Mouse (Mus musculus) MEL-GATA-1-ER (cell line): Measurements from ENCODE around the gene Dars2.

Experiments
- DNase-seq: peaks from one replicate; pipeline ENCODE4 v3.0.0-alpha.2; 2012; ENCODE audit warnings: low read depth; ENCODE audit errors: extremely low read depth

Dars2 gene

DNA sequence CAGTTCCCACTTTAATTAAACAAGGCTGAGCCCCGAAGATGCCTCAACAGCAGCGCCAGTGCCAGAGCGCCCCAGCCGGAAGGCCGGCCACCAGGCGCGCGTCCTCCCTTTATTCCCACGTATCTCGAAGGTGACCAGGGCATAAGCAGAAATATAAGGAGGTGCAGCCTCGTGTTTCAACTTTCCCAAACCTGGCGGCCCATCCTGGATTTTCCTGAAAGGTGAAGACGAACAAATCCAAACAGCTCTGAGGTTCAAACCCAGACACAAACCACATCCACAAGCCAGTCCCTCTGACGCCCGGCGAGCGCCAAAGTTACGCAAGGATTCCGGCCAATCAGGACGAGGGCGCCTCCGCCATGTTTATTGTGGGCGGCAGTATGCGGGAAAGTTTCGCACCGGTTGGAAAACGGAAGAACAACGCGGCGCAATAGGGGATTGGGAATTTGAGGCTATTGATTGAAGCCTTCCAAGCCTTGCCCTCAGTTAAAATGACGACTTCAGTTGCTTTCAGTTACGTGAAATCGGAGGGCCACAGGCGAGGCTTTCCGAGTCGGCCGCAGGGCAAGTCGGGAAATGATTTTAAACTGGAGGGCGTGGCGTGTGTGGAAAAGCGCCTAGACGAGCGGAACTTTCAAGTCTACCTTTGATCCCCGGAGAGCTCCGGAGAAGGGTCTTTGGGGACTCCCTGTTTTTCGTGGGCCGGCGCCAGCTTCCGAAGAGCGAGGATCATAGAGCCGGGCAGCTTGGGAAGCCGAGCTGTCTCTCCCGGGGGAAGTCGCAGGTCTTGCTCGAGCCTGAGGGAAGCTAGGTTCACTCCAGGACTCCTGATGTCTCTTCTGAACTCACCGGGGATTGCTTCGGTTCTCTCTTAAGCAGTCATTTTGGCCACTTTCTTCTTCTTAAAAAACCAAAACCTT is at the start of gene Dars2, which contains the start of gene Cenpl:
Gene Dars2, minus strand, starts transcription at position 307 of the 920 bp plus-strand sequence.
Gene Cenpl, plus strand, starts transcription at position 362 of the 920 bp plus-strand sequence.
- DNase-seq = peak; percentile 95

DNA sequence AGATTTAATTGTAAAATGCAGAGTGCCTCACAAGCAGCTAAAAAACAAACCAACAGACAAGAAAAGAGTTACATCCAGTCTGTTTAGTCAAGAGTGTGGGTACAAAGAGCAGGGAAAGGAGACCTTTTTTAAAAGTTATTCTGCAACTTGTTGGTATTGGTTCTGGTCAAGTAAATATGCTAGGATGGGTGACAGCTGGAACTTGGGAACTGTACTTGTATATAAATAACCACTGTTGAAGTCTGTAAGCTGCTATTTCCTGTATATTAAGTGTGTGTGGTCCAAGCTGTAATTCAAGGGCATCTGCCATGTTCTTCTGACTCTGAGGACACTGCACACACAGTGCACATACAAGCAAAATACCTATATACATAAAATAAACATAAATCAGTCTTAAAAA is 44.1 kb upstream of the Dars2 start:
- DNase-seq = no peak

DNA sequence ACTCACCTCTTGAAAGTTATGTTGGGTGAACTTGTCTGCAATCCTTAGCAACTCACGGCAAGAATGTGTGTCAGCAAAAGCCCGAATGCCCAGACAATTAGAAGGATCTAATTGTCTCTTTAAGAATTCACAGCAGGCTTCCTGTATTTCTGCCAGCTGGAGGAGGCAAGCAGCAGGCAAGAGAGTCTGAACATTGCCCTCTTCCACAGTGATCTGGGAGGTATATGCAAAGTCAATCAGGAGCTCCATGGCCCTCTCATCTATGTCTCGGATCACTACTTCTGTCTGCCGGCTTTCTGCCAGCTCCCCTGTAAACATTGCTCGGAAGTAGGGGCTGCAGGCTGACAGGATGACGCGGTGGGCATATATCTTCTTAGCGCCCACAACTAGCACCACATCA is 38.8 kb upstream of the Dars2 start:
- DNase-seq = no peak

DNA sequence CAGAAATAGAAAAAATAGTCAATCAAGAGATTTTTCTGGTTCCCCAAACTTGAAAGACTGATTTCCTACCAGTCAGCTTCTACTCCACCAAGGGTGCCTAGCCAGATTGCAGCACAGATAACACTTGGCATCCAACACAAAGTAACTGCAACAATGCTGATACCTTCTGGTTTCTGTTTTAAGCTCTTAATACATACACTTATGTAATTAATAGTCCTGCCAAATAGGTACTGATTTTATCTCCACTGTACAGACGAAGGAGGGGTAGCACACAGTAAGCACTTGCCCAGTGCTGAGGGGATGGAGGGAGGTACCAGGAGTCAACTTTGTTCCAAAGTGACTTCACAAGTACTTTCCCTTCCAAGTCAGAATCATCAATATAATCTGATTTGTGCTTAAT is 33.4 kb upstream of the Dars2 start:
- no peak for DNase-seq

DNA sequence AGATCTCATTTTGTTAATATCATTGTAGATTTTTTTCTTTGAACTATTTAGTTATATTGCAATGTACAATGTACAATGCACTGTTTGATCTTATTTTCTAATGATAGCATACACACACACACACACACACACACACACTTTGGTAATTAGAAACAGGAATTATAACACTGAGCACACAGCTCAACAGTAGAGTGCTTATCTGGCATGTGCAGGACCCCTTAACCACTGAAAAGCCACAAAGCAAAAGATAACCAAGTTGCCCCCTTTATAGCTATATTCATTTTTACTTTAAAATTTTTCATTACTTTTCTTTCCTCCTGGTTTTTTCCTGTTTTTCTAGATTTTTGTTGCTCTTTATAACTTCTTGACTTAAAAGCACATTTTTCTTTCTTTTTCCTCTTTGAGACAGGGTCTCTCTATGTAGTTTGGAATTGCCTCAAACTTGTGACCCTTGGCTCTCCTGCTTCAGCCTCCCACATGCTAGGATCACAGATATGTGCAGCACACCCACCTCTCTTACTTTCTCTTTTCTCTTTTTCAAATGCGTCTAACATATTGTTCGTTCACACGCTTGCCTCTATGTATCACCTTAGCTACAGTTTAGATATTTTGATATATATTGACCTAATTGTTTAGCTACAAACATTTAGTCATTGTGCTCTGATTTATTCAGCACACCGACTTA is 29.4 kb upstream of the Dars2 start:
- no peak for DNase-seq

DNA sequence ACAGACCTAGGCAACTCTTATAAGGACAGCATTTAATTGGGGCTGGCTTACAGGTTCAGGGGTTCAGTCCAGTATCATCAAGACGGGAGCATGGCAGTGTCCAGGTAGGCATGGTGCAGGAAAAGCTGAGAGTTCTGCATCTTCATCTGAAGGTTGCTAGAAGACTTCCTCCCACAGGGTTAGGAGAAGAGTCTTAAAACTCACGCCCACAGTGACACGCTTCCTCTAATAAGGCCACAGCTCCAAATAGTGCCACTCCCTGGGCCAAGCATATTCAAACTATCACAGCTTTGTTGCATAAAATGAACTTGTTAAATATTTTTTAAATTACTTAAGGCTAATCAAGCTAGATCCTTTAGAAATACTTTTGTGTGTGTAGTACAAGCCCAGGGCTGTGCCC is 6.8 kb upstream of the Dars2 start:
- DNase-seq = no peak

DNA sequence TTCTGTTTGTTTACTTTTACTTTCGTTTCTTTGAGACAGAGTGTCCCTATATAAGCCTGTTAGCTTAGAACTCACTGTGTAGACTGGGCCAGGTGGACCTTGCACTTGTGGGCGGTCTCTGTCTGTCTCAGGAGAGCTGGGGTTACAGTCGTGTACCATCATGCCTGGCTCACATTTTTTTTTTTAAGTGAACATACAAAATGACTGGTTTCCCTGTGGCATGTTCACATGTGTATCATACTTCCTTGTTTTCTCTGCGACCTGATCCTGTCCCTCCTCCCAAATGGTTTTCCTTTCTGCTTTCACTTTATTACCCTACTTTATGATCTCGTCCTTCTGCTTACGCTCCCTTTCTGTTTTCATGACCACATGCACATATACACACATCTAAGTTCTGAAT is 5.8 kb upstream of the Dars2 start:
- no peak for DNase-seq

DNA sequence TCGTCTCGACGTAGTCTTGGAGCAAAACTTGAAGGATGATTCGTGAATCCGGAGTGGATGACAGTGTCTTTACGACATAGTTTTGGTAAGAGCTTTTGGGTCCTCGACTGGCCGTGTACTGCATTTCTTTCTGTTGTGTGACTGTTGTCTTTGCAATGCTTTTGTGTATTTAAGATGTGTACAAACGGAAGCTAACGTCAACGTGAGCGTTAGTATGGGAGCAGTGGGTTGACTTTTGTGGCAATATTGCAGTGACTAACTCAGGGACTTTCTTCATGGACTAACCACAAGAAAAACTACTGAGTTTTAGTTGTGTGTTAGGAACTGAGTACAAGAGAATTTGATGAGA is 788 bp upstream of the Dars2 start:
- DNase-seq = peak; percentile 37

DNA sequence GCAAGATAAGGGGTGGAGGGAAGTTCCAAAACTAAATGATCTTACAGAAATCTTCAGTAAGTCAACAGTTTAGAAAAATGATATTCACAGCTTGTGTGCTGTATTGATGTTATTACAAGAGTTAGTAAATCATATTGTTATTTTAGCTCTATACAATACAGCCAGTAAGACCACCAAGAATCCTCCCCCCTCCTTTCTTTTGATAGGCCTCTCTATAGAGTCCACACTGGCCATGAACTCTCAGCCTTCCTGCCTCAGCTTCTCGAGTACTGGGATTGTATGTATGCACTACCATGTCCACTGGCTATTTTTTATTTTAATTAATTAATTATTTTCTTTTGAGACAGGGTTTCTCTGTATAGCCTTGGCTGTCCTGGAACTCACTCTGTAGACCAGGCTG is 7.1 kb downstream of the Dars2 start:
- DNase-seq = no peak

DNA sequence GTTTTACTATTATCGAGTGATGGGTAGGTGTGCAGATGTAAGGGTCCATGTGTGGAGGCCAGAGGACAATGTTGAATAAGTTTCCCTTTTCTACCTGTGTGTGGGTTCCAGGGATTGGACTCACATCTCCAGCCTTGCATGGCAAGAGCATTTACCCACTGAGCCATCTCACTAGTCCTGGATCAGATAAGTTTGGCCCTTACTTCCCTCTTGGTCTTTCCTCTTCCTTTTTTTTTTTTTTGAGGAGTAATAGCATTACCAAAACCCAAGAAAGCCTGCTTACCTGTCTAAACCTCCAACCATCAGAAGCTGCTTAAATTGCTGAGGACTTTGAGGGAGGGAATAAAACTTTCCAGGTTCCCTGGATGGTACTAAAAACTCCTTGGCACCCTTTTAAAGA is 13.3 kb downstream of the Dars2 start:
- DNase-seq = peak; percentile 24

DNA sequence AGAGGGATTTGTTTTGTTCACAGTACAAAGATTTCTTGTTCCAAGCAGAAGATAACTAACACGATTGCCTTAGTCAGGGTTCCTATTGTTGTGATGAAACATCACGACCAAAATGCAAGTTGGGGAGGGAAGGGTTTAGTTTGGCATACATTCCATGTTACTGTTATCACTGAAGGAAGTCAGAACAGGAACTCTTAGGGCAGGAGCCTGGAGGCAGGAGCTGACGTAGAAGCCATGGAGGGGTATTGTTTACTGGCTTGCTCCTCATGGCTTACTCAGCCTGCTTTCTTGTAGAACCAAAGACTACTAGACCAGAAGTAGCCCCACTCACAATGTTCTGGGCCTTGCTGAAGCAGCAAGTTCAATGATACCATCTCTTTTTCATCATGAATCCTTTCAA is 23.5 kb downstream of the Dars2 start:
- DNase-seq = no peak

DNA sequence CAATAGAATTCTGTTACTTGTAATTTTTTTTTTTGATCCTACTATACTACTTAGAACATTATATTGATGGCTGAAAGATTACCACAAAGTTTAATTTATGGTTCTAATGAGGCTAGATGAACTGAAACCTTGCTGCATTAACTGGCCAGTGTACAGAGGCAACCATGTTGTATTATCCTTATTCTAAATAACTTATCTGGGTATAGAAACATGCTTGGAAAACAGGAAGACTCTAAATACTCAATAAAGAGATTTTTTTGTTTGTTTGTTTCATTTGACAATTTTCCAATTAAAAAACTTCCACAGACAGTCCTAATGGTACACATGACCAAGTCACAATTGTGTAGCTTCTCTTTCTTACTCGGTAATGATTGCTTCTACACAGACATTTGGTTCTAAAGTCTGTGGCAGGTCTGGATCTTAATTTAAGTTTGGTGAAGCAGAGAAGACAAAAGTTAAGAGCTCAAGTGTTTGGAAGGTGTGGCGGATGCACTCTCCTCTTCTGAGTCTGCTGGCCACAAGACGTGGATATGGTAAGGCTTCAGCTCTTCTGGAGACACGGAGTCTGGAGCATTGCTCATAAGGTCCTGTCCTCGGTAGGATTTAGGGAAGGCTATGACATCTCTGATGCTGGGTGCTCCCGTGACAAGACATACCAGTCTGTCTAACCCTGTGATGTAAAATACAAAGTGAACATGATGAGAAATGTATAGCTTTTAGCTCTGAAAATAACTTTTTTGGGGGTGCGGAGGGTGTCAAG is 29.0 kb downstream of the Dars2 start:
- peak; percentile 24 for DNase-seq

DNA sequence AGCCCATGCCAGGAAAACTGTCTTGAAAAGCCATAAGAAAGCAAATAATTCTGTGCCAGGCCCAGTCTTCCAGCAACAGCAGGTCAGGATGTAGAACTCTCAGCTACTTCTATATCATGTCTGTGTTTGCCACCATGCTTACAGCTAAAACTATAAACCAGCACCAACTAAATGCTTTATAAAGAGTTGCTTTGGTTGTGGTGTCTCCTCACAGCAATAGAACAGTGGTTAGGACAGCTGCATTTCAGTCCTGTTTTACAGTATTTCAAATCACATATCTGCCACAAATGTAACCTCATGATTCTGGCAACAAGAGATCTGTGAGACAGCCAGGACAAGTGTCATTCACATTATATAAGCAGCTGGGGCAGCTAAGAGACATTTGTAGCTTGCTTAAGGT is 29.6 kb downstream of the Dars2 start:
- DNase-seq = peak; percentile 68

DNA sequence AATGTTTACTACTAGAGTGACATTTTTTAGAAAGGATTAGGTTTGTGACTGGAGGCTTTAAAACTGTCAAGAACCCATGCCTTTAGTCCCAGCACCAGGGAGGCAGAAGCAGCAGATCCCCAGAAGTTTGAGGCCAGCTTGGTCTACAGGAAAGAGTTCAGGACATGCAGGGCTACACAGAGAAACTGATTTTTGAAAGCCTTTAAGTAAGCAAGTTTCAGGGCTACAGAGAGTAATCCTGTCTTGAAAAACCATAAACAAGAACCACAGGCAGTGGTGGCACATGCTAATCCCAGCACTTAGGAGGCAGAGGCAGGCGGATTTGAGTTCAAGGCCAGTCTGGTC is 30.1 kb downstream of the Dars2 start:
- no peak for DNase-seq

DNA sequence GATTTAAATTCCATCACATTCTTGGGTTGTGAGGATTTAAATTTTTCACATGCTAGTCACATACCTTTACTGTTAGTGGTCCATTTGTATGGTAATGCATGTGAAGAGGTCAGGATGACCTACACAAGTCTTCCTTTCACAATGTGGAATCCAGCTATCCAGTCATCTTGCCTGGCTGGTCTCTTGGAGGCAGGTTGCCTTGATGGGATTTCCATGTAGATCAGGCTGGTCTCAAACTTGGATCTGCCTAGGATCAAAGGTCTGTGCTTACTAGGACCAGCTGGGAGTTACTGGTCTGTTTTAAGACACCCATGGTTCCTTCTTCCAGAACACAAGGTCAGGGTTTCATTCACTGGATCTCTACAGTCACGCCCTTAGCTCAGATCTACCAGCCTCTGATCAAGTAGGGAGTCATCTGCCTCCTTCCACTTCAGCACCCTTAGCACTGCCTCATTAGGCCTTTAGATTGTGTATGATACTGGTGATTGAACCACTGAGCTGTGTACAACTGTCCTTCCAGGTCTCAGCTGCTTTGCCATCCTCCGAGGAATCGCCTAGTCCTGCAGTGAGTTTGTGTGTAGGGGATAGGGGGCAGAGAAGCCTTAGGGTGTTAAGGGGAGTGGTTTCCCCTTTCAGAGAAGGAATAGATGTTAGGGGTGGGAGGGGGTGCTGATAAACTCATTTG is 30.6 kb downstream of the Dars2 start:
- peak; percentile 89 for DNase-seq

DNA sequence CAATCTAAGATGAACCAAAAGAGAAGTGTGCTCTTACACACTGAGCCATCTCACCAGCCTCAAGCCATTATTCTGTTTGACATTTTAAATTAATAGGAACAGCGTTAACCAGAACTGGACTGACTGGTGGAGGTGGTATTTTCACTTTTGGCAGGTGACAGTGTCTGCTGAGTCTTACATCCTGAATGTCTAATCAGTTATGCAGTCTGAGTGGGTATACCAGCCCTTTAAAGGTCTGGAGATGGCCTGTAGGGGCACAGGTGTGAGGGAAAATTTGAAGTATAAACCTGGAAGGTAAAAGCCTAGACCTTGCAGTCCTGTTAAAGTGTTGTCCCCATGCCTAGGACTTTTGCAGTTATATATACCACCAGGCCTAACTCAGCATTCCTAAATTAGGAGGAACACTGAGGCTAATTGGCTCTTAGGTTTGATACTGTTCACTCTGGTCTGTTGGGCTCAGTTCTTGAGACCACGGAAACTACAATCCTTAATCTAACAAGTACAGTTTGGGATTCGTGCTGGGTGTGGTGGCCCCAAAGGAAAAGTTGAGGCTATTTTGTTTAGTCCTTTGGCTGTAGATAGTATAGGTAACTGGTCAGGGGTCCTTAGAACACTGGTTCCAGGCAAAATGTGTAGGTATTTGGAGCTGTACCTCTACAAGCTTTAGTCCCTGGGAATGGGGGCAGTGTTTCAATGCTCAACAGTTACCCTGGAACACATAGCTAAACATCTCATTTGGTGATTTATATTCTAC is 31.3 kb downstream of the Dars2 start:
- peak; percentile 68 for DNase-seq

DNA sequence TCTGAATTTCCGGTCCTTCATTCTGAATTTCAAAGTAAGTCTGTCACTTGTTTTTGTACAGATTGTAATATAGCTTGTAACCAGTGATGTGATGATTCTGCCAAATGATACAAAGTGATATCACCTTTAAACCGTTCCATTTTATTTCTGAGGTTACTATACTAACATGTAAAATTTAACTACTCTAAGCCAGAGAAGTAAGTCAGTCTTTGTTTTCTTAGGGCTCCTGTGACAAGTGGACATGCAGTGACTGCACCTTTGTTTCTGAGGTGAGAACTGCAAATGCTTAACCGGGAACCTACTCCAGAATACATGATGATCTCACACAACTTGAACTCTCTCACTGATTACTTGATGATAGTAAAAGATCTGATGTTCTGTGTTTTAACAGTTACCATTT is 32.5 kb downstream of the Dars2 start:
- no peak for DNase-seq

DNA sequence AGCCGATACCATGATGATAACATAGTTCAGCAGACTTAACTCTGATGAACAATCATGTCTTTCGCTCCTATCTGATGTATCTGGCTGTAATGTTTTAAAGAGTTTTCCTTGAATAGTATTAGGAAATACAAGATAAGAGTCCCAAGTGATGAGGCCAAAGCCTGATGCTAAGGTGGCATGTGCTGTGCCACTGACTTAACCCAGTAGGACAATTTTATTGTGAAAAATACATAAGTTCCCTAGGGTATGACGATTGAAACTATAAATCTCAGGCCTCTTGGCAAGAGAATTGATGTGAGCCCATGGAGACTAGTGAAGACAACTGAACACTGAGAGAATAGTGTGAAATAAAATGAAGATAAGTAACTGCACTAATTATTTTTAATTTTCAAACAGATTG is 32.9 kb downstream of the Dars2 start:
- DNase-seq = peak; percentile 32

DNA sequence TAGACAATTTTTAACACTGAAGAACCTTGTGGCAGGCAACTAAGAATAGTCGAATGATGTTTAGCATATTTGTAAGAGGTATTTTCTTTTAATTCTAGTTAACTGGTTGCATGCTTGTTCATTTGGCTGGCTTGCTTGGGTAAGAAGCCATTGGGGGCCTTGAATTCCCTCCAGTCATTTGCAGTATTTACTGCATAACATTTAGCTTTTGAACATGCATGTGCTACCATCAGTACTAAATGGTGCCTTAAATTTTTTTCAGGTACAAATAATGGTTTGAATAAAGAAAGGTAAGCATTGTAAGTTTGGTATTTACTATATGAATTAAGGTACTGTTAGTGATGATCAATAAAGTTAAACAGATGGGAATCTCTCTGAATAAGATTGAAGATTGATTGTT is 33.4 kb downstream of the Dars2 start:
- DNase-seq = peak; percentile 32

DNA sequence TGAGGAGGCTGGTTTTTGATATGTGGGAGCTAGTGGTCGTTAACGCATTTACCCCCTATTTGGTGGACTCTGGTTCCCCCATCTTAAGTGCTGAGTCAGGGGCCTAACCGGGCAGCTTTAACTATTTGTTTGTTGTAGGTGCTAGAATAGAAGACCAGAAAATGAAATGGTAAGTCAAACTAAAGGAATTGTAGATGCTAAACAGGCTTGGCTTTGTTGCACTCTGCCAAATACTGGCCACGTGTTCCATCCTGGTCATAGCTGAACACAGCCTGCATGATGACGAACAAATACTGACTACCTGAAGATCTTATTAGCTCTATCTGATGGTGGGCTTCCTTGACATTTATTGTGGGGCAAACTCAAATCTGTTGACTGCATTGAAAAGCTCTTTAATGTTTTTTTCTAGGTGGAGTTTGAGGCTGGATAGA is 34.0 kb downstream of the Dars2 start:
- DNase-seq = peak; percentile 39
